8 mouse cellular contexts compared by ENCODE assay signal in the genomic region with DNA sequence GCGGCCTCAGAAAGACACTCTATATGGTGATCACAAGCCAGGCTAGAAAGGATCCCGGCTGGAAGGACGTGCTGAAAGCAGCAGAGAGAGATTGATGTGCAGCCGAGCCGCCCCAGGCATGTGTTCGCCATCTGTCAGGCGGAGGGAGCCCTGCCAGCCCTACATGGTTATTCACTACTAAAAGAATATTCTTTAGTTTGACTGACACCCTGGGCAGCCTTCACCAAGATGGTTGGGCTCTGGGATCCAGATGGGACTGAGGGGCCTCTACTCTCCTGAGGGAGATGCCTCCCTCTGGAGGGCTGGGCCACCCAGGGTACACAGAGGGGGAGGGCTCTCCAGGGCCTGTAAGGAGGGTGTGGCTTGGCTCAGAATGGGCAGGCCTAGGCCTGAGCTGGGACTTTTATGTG.
DNase-seq lines count a peak whose midpoint lies in the region; ATAC-seq and TF ChIP-seq lines count a peak whose summit lies in the region.

No protein-coding gene starts in this region.

- intact Hi-C loops in heart, postnatal 14 days (cut with DNase I) = no loop called here
- intact Hi-C loops in left cerebral cortex, adult 2 months (cut with DNase I) = loop anchor here (5.0 kb wide), 1 partner anchor 119 kb away; no protein-coding TSS in a partner anchor

- WGBS in liver, embryonic 12.5 days (ENCODE audit: insufficient replicate concordance) = 47% methylated on average over 7 of the region's 7 CpGs
- 49% methylated on average over 7 of the region's 7 CpGs for WGBS in forebrain, embryonic 10.5 days
- 26% methylated on average over 7 of the region's 7 CpGs for WGBS in midbrain, embryonic 15.5 days

- no peak overlapping the region for H3K4me2 ChIP-seq in liver, embryonic 12.5 days
- 0 out of 2 replicates have a peak overlapping the region, but pooled peaks have one; percentile 4 for H3K4me2 ChIP-seq in midbrain, embryonic 15.5 days

- 0 out of 2 replicates have a peak, but pooled peaks cover 5% of the 10 kb centered on the region for H3K27me3 ChIP-seq in liver, embryonic 12.5 days (replicated peaks)
- H3K27me3 ChIP-seq in forebrain, embryonic 10.5 days (ENCODE audit: poor library complexity, severe bottlenecking) = 0 out of 2 replicates have a peak, but pooled peaks cover 6% of the 10 kb centered on the region
- no peaks in the 10 kb centered on the region for H3K27me3 ChIP-seq in midbrain, embryonic 15.5 days (replicated peaks)

- no peak overlapping the region for H3K9ac ChIP-seq in liver, embryonic 12.5 days
- no peak overlapping the region for H3K9ac ChIP-seq in midbrain, embryonic 15.5 days

- no peak overlapping the region for H3K27ac ChIP-seq in liver, embryonic 12.5 days
- H3K27ac ChIP-seq in forebrain, embryonic 10.5 days = peak overlapping the region; percentile 48; the same call in 1 of the 2 replicates
- H3K27ac ChIP-seq in left cerebral cortex, adult 2 months = no peak overlapping the region
- H3K27ac ChIP-seq in midbrain, embryonic 15.5 days = 0 out of 2 replicates have a peak overlapping the region, but pooled peaks have one; percentile 25

- no peaks in the 10 kb centered on the region for H3K36me3 ChIP-seq in liver, embryonic 12.5 days
- no peaks in the 10 kb centered on the region for H3K36me3 ChIP-seq in forebrain, embryonic 10.5 days (replicated peaks)
- no peaks in the 10 kb centered on the region for H3K36me3 ChIP-seq in midbrain, embryonic 15.5 days (replicated peaks)

- no peaks in the 10 kb centered on the region for H3K9me3 ChIP-seq in liver, embryonic 12.5 days (replicated peaks)
- H3K9me3 ChIP-seq in forebrain, embryonic 10.5 days = no peaks in the 10 kb centered on the region
- no peaks in the 10 kb centered on the region for H3K9me3 ChIP-seq in midbrain, embryonic 15.5 days

- no peaks in the 10 kb centered on the region for H3K4me1 ChIP-seq in liver, embryonic 12.5 days
- H3K4me1 ChIP-seq in forebrain, embryonic 10.5 days = peaks cover 17% of the 10 kb centered on the region
- peaks cover 10% of the 10 kb centered on the region for H3K4me1 ChIP-seq in midbrain, embryonic 15.5 days

- H3K4me3 ChIP-seq in liver, embryonic 12.5 days = no peak overlapping the region
- no peak overlapping the region for H3K4me3 ChIP-seq in forebrain, embryonic 10.5 days
- H3K4me3 ChIP-seq in left cerebral cortex, adult 2 months = no peak overlapping the region
- H3K4me3 ChIP-seq in midbrain, embryonic 15.5 days = no peak overlapping the region

- peak; percentile 29 for DNase-seq in liver
- peak; percentile 21 for DNase-seq in forebrain, embryonic 10.5 days (ENCODE audit: extremely low spot score, low spot score)
- peak; percentile 53 to 68 for DNase-seq in heart, postnatal 14 days
- DNase-seq in left cerebral cortex, adult 2 months (ENCODE audit: extremely low spot score in 1 of 2, low spot score in 2 of 2) = peak; percentile 31 to 59
- DNase-seq in B cell, adult 2 months = no peak
- no peak for DNase-seq in testis, postnatal 10 days (ENCODE audit: low spot score)

- ATAC-seq in liver, embryonic 12.5 days = no peak
- peak; percentile 88 for ATAC-seq in midbrain, embryonic 15.5 days (replicated peaks)

- no peak for TF ChIP-seq CTCF in left cerebral cortex, adult 2 months (IDR thresholded peaks at IDR 0.05)

Comparison
In these comparisons a context has a peak if more than half of its experiments do, and no peak if none do; other contexts are left out.
1. DNase-seq: peak in liver (single experiment), forebrain, embryonic 10.5 days (single experiment), heart, postnatal 14 days (2 of 2) and left cerebral cortex, adult 2 months (2 of 2); none in B cell, adult 2 months (0 of 2) and testis, postnatal 10 days (single experiment).
2. H3K27ac ChIP-seq: peak in forebrain, embryonic 10.5 days (single experiment) and midbrain, embryonic 15.5 days (single experiment); none in liver, embryonic 12.5 days (single experiment) and left cerebral cortex, adult 2 months (single experiment).